Mouse (Mus musculus): ENCODE measurements at regions not wholly inside any gene's neighbourhood (a gene's known extent, or its start where the extent isn't known, plus 50 kb on each side); places are given as distances from the start of the nearest gene placed in this dataset.

- no peak overlapping the region for H3K27ac ChIP-seq (ENCODE audit: low read depth, low read length)
- H3K4me1 ChIP-seq (ENCODE audit: control insufficient read depth, insufficient read depth, low read depth, low read length) = no peaks in the 10 kb centered on the region
- no peaks in the 10 kb centered on the region for H3K27me3 ChIP-seq (replicated peaks; ENCODE audit: control insufficient read depth, insufficient read depth, low read length)
- WGBS = 91% methylated on average over 2 of the region's 2 CpGs
- H3K9me3 ChIP-seq (ENCODE audit: control insufficient read depth, low read length) = no peaks in the 10 kb centered on the region
- no peak overlapping the region for H3K4me3 ChIP-seq (ENCODE audit: low read length)
- H3K36me3 ChIP-seq (ENCODE audit: control insufficient read depth, insufficient read depth, low read length) = no peaks in the 10 kb centered on the region
- no peak for ATAC-seq
- no peak overlapping the region for H3K9ac ChIP-seq (ENCODE audit: low read depth, low read length)
- H3K4me2 ChIP-seq (ENCODE audit: low read length) = no peak overlapping the region
These were observed 944.1 kb upstream of the Adgrl4 start for GRCm38 (mm10) chr3:150493433-150494045.

- no peaks in the 10 kb centered on the region for H3K36me3 ChIP-seq (ENCODE audit: control insufficient read depth, insufficient read depth, low read length)
- H3K4me3 ChIP-seq (ENCODE audit: low read length) = no peak overlapping the region
- H3K4me2 ChIP-seq (ENCODE audit: low read length) = no peak overlapping the region
- no peak overlapping the region for H3K9ac ChIP-seq (ENCODE audit: low read depth, low read length)
- no peak for ATAC-seq
- no peak overlapping the region for H3K27ac ChIP-seq (ENCODE audit: low read depth, low read length)
- H3K4me1 ChIP-seq (ENCODE audit: control insufficient read depth, insufficient read depth, low read depth, low read length) = no peaks in the 10 kb centered on the region
- 86% methylated on average over 3 of the region's 3 CpGs for WGBS
- H3K9me3 ChIP-seq (ENCODE audit: control insufficient read depth, low read length) = no peaks in the 10 kb centered on the region
- no peaks in the 10 kb centered on the region for H3K27me3 ChIP-seq (replicated peaks; ENCODE audit: control insufficient read depth, insufficient read depth, low read length)
These were observed 906.7 kb upstream of the Adgrl4 start for GRCm38 (mm10) chr3:150530966-150531365.

- no peak overlapping the region for H3K4me3 ChIP-seq (ENCODE audit: low read length)
- H3K27me3 ChIP-seq (replicated peaks; ENCODE audit: control insufficient read depth, insufficient read depth, low read length) = no peaks in the 10 kb centered on the region
- H3K27ac ChIP-seq (ENCODE audit: low read depth, low read length) = no peak overlapping the region
- H3K9me3 ChIP-seq (ENCODE audit: control insufficient read depth, low read length) = no peaks in the 10 kb centered on the region
- H3K4me1 ChIP-seq (ENCODE audit: control insufficient read depth, insufficient read depth, low read depth, low read length) = no peaks in the 10 kb centered on the region
- no peaks in the 10 kb centered on the region for H3K36me3 ChIP-seq (ENCODE audit: control insufficient read depth, insufficient read depth, low read length)
- ATAC-seq = no peak
- no peak overlapping the region for H3K9ac ChIP-seq (ENCODE audit: low read depth, low read length)
- H3K4me2 ChIP-seq (ENCODE audit: low read length) = no peak overlapping the region
- 87% methylated on average over 5 of the region's 5 CpGs for WGBS
These were observed 894.6 kb upstream of the Adgrl4 start for GRCm38 (mm10) chr3:150543118-150543517.

GRCm38 (mm10) chr3:150588474-150588873, 849.2 kb upstream of the Adgrl4 start:
- Histone ChIP-seq H3K27me3 (replicated peaks; ENCODE audit: control insufficient read depth, insufficient read depth, low read length) (no peaks in the 10 kb centered on the region), H3K27ac (ENCODE audit: low read depth, low read length) (no peak overlapping the region), H3K36me3 (ENCODE audit: control insufficient read depth, insufficient read depth, low read length) (no peaks in the 10 kb centered on the region), H3K4me2 (ENCODE audit: low read length) (no peak overlapping the region), H3K9ac (ENCODE audit: low read depth, low read length) (no peak overlapping the region), H3K4me3 (ENCODE audit: low read length) (no peak overlapping the region), H3K4me1 (ENCODE audit: control insufficient read depth, insufficient read depth, low read depth, low read length) (no peaks in the 10 kb centered on the region), H3K9me3 (ENCODE audit: control insufficient read depth, low read length) (no peaks in the 10 kb centered on the region)
- WGBS = 46% methylated on average over 1 of the region's 1 CpGs
- ATAC-seq = no peak

- no peak overlapping the region for H3K9ac ChIP-seq (ENCODE audit: low read depth, low read length)
- H3K27me3 ChIP-seq (replicated peaks; ENCODE audit: control insufficient read depth, insufficient read depth, low read length) = no peaks in the 10 kb centered on the region
- H3K27ac ChIP-seq (ENCODE audit: low read depth, low read length) = no peak overlapping the region
- ATAC-seq = no peak
- no peaks in the 10 kb centered on the region for H3K36me3 ChIP-seq (ENCODE audit: control insufficient read depth, insufficient read depth, low read length)
- no peak overlapping the region for H3K4me2 ChIP-seq (ENCODE audit: low read length)
- H3K4me1 ChIP-seq (ENCODE audit: control insufficient read depth, insufficient read depth, low read depth, low read length) = no peaks in the 10 kb centered on the region
- no peaks in the 10 kb centered on the region for H3K9me3 ChIP-seq (ENCODE audit: control insufficient read depth, low read length)
- WGBS = 91% methylated on average over 2 of the region's 2 CpGs
- no peak overlapping the region for H3K4me3 ChIP-seq (ENCODE audit: low read length)
These were observed 846.7 kb upstream of the Adgrl4 start for GRCm38 (mm10) chr3:150590978-150591377.

- Histone ChIP-seq H3K4me2 (ENCODE audit: low read length) (no peak overlapping the region), H3K4me3 (ENCODE audit: low read length) (no peak overlapping the region), H3K9me3 (ENCODE audit: control insufficient read depth, low read length) (no peaks in the 10 kb centered on the region), H3K27ac (ENCODE audit: low read depth, low read length) (no peak overlapping the region), H3K4me1 (ENCODE audit: control insufficient read depth, insufficient read depth, low read depth, low read length) (no peaks in the 10 kb centered on the region), H3K27me3 (replicated peaks; ENCODE audit: control insufficient read depth, insufficient read depth, low read length) (no peaks in the 10 kb centered on the region), H3K36me3 (ENCODE audit: control insufficient read depth, insufficient read depth, low read length) (no peaks in the 10 kb centered on the region), H3K9ac (ENCODE audit: low read depth, low read length) (no peak overlapping the region)
- 85% methylated on average over 2 of the region's 2 CpGs for WGBS
- ATAC-seq = no peak
These were observed 834.1 kb upstream of the Adgrl4 start for GRCm38 (mm10) chr3:150603400-150604095.

- Histone ChIP-seq H3K4me1 (ENCODE audit: control insufficient read depth, insufficient read depth, low read depth, low read length) (no peaks in the 10 kb centered on the region), H3K4me2 (ENCODE audit: low read length) (peak overlapping the region; percentile 16), H3K9ac (ENCODE audit: low read depth, low read length) (no peak overlapping the region), H3K27me3 (replicated peaks; ENCODE audit: control insufficient read depth, insufficient read depth, low read length) (no peaks in the 10 kb centered on the region), H3K9me3 (ENCODE audit: control insufficient read depth, low read length) (no peaks in the 10 kb centered on the region), H3K4me3 (ENCODE audit: low read length) (no peak overlapping the region), H3K27ac (ENCODE audit: low read depth, low read length) (no peak overlapping the region), H3K36me3 (ENCODE audit: control insufficient read depth, insufficient read depth, low read length) (no peaks in the 10 kb centered on the region)
- WGBS = 71% methylated on average over 15 of the region's 15 CpGs
- peak; percentile 92 for ATAC-seq
These were observed 827.0 kb upstream of the Adgrl4 start for GRCm38 (mm10) chr3:150610681-150611101.

GRCm38 (mm10) chr3:150637544-150637943, 800.1 kb upstream of the Adgrl4 start:
- no peaks in the 10 kb centered on the region for H3K36me3 ChIP-seq (ENCODE audit: control insufficient read depth, insufficient read depth, low read length)
- ATAC-seq = no peak
- no peak overlapping the region for H3K4me2 ChIP-seq (ENCODE audit: low read length)
- H3K9me3 ChIP-seq (ENCODE audit: control insufficient read depth, low read length) = no peaks in the 10 kb centered on the region
- no peak overlapping the region for H3K27ac ChIP-seq (ENCODE audit: low read depth, low read length)
- no peaks in the 10 kb centered on the region for H3K27me3 ChIP-seq (replicated peaks; ENCODE audit: control insufficient read depth, insufficient read depth, low read length)
- no peak overlapping the region for H3K9ac ChIP-seq (ENCODE audit: low read depth, low read length)
- 90% methylated on average over 3 of the region's 3 CpGs for WGBS
- no peaks in the 10 kb centered on the region for H3K4me1 ChIP-seq (ENCODE audit: control insufficient read depth, insufficient read depth, low read depth, low read length)
- H3K4me3 ChIP-seq (ENCODE audit: low read length) = no peak overlapping the region

GRCm38 (mm10) chr3:150640004-150640676, 797.5 kb upstream of the Adgrl4 start:
- no peaks in the 10 kb centered on the region for H3K4me1 ChIP-seq (ENCODE audit: control insufficient read depth, insufficient read depth, low read depth, low read length)
- no peaks in the 10 kb centered on the region for H3K36me3 ChIP-seq (ENCODE audit: control insufficient read depth, insufficient read depth, low read length)
- no peak overlapping the region for H3K4me3 ChIP-seq (ENCODE audit: low read length)
- no peaks in the 10 kb centered on the region for H3K9me3 ChIP-seq (ENCODE audit: control insufficient read depth, low read length)
- H3K27ac ChIP-seq (ENCODE audit: low read depth, low read length) = no peak overlapping the region
- ATAC-seq = no peak
- no peaks in the 10 kb centered on the region for H3K27me3 ChIP-seq (replicated peaks; ENCODE audit: control insufficient read depth, insufficient read depth, low read length)
- 97% methylated on average over 8 of the region's 8 CpGs for WGBS
- no peak overlapping the region for H3K4me2 ChIP-seq (ENCODE audit: low read length)
- H3K9ac ChIP-seq (ENCODE audit: low read depth, low read length) = no peak overlapping the region
